Mouse (Mus musculus): ENCODE measurements around the gene Gm49630. TPM values are rescaled to one million over a fixed set of nuclear protein-coding genes. Genes with fewer than 3 reads are reported as not detected.
"Not testable (repeated sequence)": the region's sequence is repeated elsewhere in the genome, so short reads cannot be mapped to it uniquely, and the experiment has no call there.

Gm49630 gene
- polyA plus RNA-seq, 1 experiment from 2014 or later: not detected

- H3K9ac ChIP-seq (replicated peaks; ENCODE audit: low read depth, low read length); H3K4me2 ChIP-seq (ENCODE audit: low read length); H3K27ac ChIP-seq (ENCODE audit: low read length); H3K36me3 ChIP-seq (ENCODE audit: control insufficient read depth, insufficient read depth); ATAC-seq; H3K4me3 ChIP-seq (replicated peaks; ENCODE audit: low read length); H3K27me3 ChIP-seq (replicated peaks; ENCODE audit: control insufficient read depth, insufficient read depth, low read length); H3K9me3 ChIP-seq (ENCODE audit: control insufficient read depth, low read length); H3K4me1 ChIP-seq (replicated peaks; ENCODE audit: control insufficient read depth, insufficient read depth, low read length): not testable (repeated sequence)
- 100% methylated on average over 1 of the region's 3 CpGs for WGBS
These were observed 5.3 kb upstream of the Gm49630 start for GRCm38 (mm10) chr17:7376951-7377700.

- H3K36me3 ChIP-seq (ENCODE audit: control insufficient read depth, insufficient read depth); H3K27me3 ChIP-seq (replicated peaks; ENCODE audit: control insufficient read depth, insufficient read depth, low read length); H3K9ac ChIP-seq (replicated peaks; ENCODE audit: low read depth, low read length); H3K27ac ChIP-seq (ENCODE audit: low read length); H3K4me3 ChIP-seq (replicated peaks; ENCODE audit: low read length); H3K4me1 ChIP-seq (replicated peaks; ENCODE audit: control insufficient read depth, insufficient read depth, low read length); H3K4me2 ChIP-seq (ENCODE audit: low read length); ATAC-seq; H3K9me3 ChIP-seq (ENCODE audit: control insufficient read depth, low read length): not testable (repeated sequence)
- WGBS: 70% methylated on average over 5 of the region's 6 CpGs
These were observed 2.4 kb downstream of the Gm49630 start for GRCm38 (mm10) chr17:7369401-7369800.

GRCm38 (mm10) chr17:7366676-7367374 lies 5.0 kb downstream of the Gm49630 start:
- 10% methylated on average over 4 of the region's 7 CpGs for WGBS
- not testable (repeated sequence) for H3K4me2 ChIP-seq (ENCODE audit: low read length); H3K4me3 ChIP-seq (replicated peaks; ENCODE audit: low read length); H3K27me3 ChIP-seq (replicated peaks; ENCODE audit: control insufficient read depth, insufficient read depth, low read length); H3K27ac ChIP-seq (ENCODE audit: low read length); H3K9ac ChIP-seq (replicated peaks; ENCODE audit: low read depth, low read length); H3K4me1 ChIP-seq (replicated peaks; ENCODE audit: control insufficient read depth, insufficient read depth, low read length); H3K36me3 ChIP-seq (ENCODE audit: control insufficient read depth, insufficient read depth); H3K9me3 ChIP-seq (ENCODE audit: control insufficient read depth, low read length)
- ATAC-seq: peak; percentile 92

GRCm38 (mm10) chr17:7366265-7366664 lies 5.5 kb downstream of the Gm49630 start:
- not testable (repeated sequence) for H3K4me3 ChIP-seq (replicated peaks; ENCODE audit: low read length); H3K4me1 ChIP-seq (replicated peaks; ENCODE audit: control insufficient read depth, insufficient read depth, low read length); H3K4me2 ChIP-seq (ENCODE audit: low read length); H3K27me3 ChIP-seq (replicated peaks; ENCODE audit: control insufficient read depth, insufficient read depth, low read length); H3K9ac ChIP-seq (replicated peaks; ENCODE audit: low read depth, low read length); H3K9me3 ChIP-seq (ENCODE audit: control insufficient read depth, low read length); H3K36me3 ChIP-seq (ENCODE audit: control insufficient read depth, insufficient read depth)
- peak overlapping the region; percentile 58; the same call in 1 of the 2 replicates for H3K27ac ChIP-seq (ENCODE audit: low read length)
- WGBS: no CpG with 5 or more reads among the region's 1 CpGs
- peak; percentile 25 for ATAC-seq

GRCm38 (mm10) chr17:7365615-7366014 lies 6.2 kb downstream of the Gm49630 start:
- H3K36me3 ChIP-seq (ENCODE audit: control insufficient read depth, insufficient read depth); H3K4me2 ChIP-seq (ENCODE audit: low read length); H3K9me3 ChIP-seq (ENCODE audit: control insufficient read depth, low read length); H3K27me3 ChIP-seq (replicated peaks; ENCODE audit: control insufficient read depth, insufficient read depth, low read length); H3K9ac ChIP-seq (replicated peaks; ENCODE audit: low read depth, low read length); H3K4me1 ChIP-seq (replicated peaks; ENCODE audit: control insufficient read depth, insufficient read depth, low read length); H3K4me3 ChIP-seq (replicated peaks; ENCODE audit: low read length); H3K27ac ChIP-seq (ENCODE audit: low read length); ATAC-seq: not testable (repeated sequence)
- WGBS: no CpG with 5 or more reads among the region's 3 CpGs

- H3K36me3 ChIP-seq (ENCODE audit: control insufficient read depth, insufficient read depth); H3K27ac ChIP-seq (ENCODE audit: low read length); H3K4me2 ChIP-seq (ENCODE audit: low read length); H3K27me3 ChIP-seq (replicated peaks; ENCODE audit: control insufficient read depth, insufficient read depth, low read length); H3K4me1 ChIP-seq (replicated peaks; ENCODE audit: control insufficient read depth, insufficient read depth, low read length); H3K4me3 ChIP-seq (replicated peaks; ENCODE audit: low read length); H3K9me3 ChIP-seq (ENCODE audit: control insufficient read depth, low read length); H3K9ac ChIP-seq (replicated peaks; ENCODE audit: low read depth, low read length): not testable (repeated sequence)
- ATAC-seq: peak; percentile 65
- WGBS: 60% methylated on average over 9 of the region's 9 CpGs
These were observed 10.9 kb downstream of the Gm49630 start for GRCm38 (mm10) chr17:7360749-7361465.

GRCm38 (mm10) chr17:7359806-7360205 lies 12.0 kb downstream of the Gm49630 start:
- not testable (repeated sequence) for H3K27ac ChIP-seq (ENCODE audit: low read length)

GRCm38 (mm10) chr17:7352596-7352995 lies 19.2 kb downstream of the Gm49630 start, which contains the start of gene Ttll2:
Gene Ttll2, minus strand, starts transcription at chr17:7352696.
- 100% methylated on average over 1 of the region's 1 CpGs for WGBS

More at GRCm38 (mm10) chr17:7359806-7360205, 12.0 kb downstream of the Gm49630 start:
- H3K36me3 ChIP-seq (ENCODE audit: control insufficient read depth, insufficient read depth); H3K27me3 ChIP-seq (replicated peaks; ENCODE audit: control insufficient read depth, insufficient read depth, low read length); H3K4me3 ChIP-seq (replicated peaks; ENCODE audit: low read length); H3K9me3 ChIP-seq (ENCODE audit: control insufficient read depth, low read length); ATAC-seq; H3K9ac ChIP-seq (replicated peaks; ENCODE audit: low read depth, low read length); H3K4me1 ChIP-seq (replicated peaks; ENCODE audit: control insufficient read depth, insufficient read depth, low read length); H3K4me2 ChIP-seq (ENCODE audit: low read length): not testable (repeated sequence)
- 63% methylated on average over 4 of the region's 4 CpGs for WGBS

GRCm38 (mm10) chr17:7348765-7349164 lies 23.0 kb downstream of the Gm49630 start:
- H3K4me1 ChIP-seq (replicated peaks; ENCODE audit: control insufficient read depth, insufficient read depth, low read length); H3K27ac ChIP-seq (ENCODE audit: low read length); H3K9me3 ChIP-seq (ENCODE audit: control insufficient read depth, low read length); H3K4me3 ChIP-seq (replicated peaks; ENCODE audit: low read length); H3K27me3 ChIP-seq (replicated peaks; ENCODE audit: control insufficient read depth, insufficient read depth, low read length); H3K9ac ChIP-seq (replicated peaks; ENCODE audit: low read depth, low read length); H3K36me3 ChIP-seq (ENCODE audit: control insufficient read depth, insufficient read depth); H3K4me2 ChIP-seq (ENCODE audit: low read length): not testable (repeated sequence)
- ATAC-seq: peak; percentile 43; the same call in 1 of the 2 replicates
- WGBS: 52% methylated on average over 1 of the region's 3 CpGs

More at GRCm38 (mm10) chr17:7352596-7352995, 19.2 kb downstream of the Gm49630 start, which contains the start of gene Ttll2:
- not testable (repeated sequence) for H3K9me3 ChIP-seq (ENCODE audit: control insufficient read depth, low read length); H3K4me1 ChIP-seq (replicated peaks; ENCODE audit: control insufficient read depth, insufficient read depth, low read length); H3K9ac ChIP-seq (replicated peaks; ENCODE audit: low read depth, low read length); H3K4me3 ChIP-seq (replicated peaks; ENCODE audit: low read length); H3K4me2 ChIP-seq (ENCODE audit: low read length); H3K36me3 ChIP-seq (ENCODE audit: control insufficient read depth, insufficient read depth); H3K27ac ChIP-seq (ENCODE audit: low read length); H3K27me3 ChIP-seq (replicated peaks; ENCODE audit: control insufficient read depth, insufficient read depth, low read length); ATAC-seq
